Mouse (Mus musculus): ENCODE results near the gene Camsap3. TPM values are rescaled to one million over a fixed set of nuclear protein-coding genes. Genes with fewer than 3 reads are reported as not detected.

Gene Camsap3
- polyA plus RNA-seq, 1 experiment from 2014 or later, result 7.4 TPM

DNA sequence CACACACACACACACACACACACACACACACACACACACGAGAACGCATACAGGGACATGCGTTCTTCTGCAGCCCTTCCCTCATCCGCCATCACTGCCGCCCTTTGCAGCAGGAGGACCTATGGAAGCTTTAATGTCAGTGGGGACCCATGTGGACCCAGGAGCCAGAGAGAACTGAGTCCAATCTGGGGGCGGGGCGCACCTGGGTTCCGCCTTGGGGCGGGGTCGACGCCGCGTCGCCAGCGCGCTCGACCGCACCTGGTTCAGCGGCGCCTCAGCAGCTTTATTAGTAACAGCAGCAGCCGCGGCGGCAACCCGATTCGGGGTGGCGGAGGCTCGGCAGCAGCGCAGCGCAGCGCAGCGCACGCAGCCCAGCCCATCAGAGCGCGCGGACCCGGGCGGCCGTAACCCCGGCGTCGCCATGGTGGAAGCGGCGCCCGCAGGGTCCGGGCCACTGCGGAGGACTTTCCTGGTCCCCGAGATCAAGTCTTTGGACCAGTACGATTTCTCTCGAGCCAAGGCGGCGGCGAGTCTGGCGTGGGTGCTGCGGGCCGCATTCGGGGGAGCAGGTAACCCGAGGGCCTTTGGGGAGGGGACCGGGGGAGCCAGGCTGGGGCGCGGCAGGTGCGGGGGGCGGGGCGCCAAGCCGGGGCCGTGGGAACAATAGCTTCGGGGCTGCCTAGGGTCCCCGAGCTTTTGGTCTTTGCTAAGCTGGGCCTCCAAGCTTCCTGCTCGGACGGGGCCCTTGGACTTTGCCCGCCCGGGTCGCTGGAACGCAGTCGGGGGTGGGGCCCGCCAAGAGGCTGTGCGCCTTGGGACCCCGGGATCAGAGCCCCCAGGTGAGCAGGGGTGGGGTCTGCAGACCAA lies 531 bp downstream of the Camsap3 start:
- peaks cover 2% of the 10 kb centered on the region; the same call in 1 of the 2 replicates for H3K4me1 ChIP-seq (ENCODE audit: control insufficient read depth, insufficient read depth, low read length)
- 0 out of 2 replicates have a peak overlapping the region, but pooled peaks have one; percentile 21 for H3K27ac ChIP-seq (replicated peaks; ENCODE audit: low read depth, low read length)
- H3K27me3 ChIP-seq (ENCODE audit: control insufficient read depth, insufficient read depth, low read length), result no peaks in the 10 kb centered on the region; the same call in 1 of the 2 replicates
- DNase-seq (ENCODE audit: low spot score) (peak; percentile 81), ATAC-seq (ENCODE audit: insufficient number of reproducible peaks, low FRiP score, low TSS enrichment, low read depth) (peak; percentile 83)
- peak overlapping the region; percentile 74 for H3K4me3 ChIP-seq (ENCODE audit: low read depth, low read length)
- H3K4me2 ChIP-seq (ENCODE audit: low read depth, severe bottlenecking), result peak overlapping the region; percentile 95
- no peaks in the 10 kb centered on the region for H3K9me3 ChIP-seq (ENCODE audit: control insufficient read depth, low read length)
- WGBS, result under 1% methylated on average over 65 of the region's 77 CpGs
- H3K36me3 ChIP-seq (ENCODE audit: control insufficient read depth, insufficient read depth, low read length), result no peaks in the 10 kb centered on the region
- H3K9ac ChIP-seq (ENCODE audit: low read length), result peak overlapping the region; percentile 67

DNA sequence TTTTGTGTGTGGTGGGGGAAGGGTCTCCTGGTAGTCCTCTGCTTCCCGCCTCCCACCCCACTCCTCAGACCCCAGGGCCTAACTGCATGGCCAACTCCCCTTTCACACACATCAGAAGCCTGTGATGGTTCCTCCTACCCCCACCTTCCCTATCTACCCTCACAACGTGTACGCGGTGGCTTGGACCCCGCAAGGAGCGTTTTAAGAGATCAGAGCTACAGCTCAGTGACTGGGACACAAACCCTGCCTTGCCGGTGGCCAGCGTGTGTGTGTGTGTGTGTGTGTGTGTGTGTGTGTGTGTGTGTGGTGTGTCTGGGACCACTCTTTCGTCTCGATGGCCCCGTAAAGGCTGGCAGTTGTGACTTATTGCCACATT lies 1.2 kb downstream of the Camsap3 start:
- H3K4me1 ChIP-seq (ENCODE audit: control insufficient read depth, insufficient read depth, low read length), result peaks cover 2% of the 10 kb centered on the region; the same call in 1 of the 2 replicates
- WGBS, result 3% methylated on average over 11 of the region's 11 CpGs
- ATAC-seq (ENCODE audit: insufficient number of reproducible peaks, low FRiP score, low TSS enrichment, low read depth) (peak; percentile 27; the same call in 1 of the 2 replicates), DNase-seq (ENCODE audit: low spot score) (no peak)
- peak overlapping the region; percentile 67 for H3K9ac ChIP-seq (ENCODE audit: low read length)
- H3K4me2 ChIP-seq (ENCODE audit: low read depth, severe bottlenecking), result peak overlapping the region; percentile 95
- H3K4me3 ChIP-seq (ENCODE audit: low read depth, low read length), result peak overlapping the region; percentile 74
- no peaks in the 10 kb centered on the region for H3K9me3 ChIP-seq (ENCODE audit: control insufficient read depth, low read length)
- H3K36me3 ChIP-seq (ENCODE audit: control insufficient read depth, insufficient read depth, low read length), result no peaks in the 10 kb centered on the region
- H3K27me3 ChIP-seq (ENCODE audit: control insufficient read depth, insufficient read depth, low read length), result no peaks in the 10 kb centered on the region; the same call in 1 of the 2 replicates
- H3K27ac ChIP-seq (replicated peaks; ENCODE audit: low read depth, low read length), result no peak overlapping the region

- Histone ChIP-seq H3K36me3 (ENCODE audit: control insufficient read depth, insufficient read depth, low read length) (no peaks in the 10 kb centered on the region), H3K27ac (replicated peaks; ENCODE audit: low read depth, low read length) (no peak overlapping the region), H3K9me3 (ENCODE audit: control insufficient read depth, low read length) (no peaks in the 10 kb centered on the region), H3K4me2 (ENCODE audit: low read depth, severe bottlenecking) (no peak overlapping the region), H3K9ac (ENCODE audit: low read length) (no peak overlapping the region), H3K4me1 (ENCODE audit: control insufficient read depth, insufficient read depth, low read length) (no peaks in the 10 kb centered on the region), H3K4me3 (ENCODE audit: low read depth, low read length) (no peak overlapping the region), H3K27me3 (ENCODE audit: control insufficient read depth, insufficient read depth, low read length) (no peaks in the 10 kb centered on the region)
- ATAC-seq (ENCODE audit: insufficient number of reproducible peaks, low FRiP score, low TSS enrichment, low read depth) (no peak), DNase-seq (ENCODE audit: low spot score) (no peak)
- 72% methylated on average over 3 of the region's 3 CpGs for WGBS
These were observed 6.4 kb downstream of the Camsap3 start for GRCm38 (mm10) chr8:3593470-3593869.

DNA sequence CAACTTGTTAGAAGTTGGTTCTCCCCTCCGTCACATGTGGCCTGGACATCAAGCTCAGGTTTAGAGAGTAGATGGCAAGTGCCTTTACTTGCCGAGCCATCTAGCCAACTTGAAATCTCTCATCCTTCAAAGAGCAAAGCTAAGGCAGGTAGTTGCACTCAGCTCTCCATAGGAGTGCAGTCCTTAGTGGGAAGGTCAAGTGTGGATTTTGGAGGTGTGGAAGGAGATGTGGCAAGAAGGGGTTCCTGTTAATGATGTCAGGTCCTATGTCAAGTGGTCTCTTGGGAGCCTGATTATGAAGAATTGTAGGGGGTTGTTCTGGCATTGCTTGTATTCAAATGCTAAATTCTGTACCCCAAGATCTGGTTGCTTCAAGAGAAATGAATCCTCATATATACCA lies 7.4 kb downstream of the Camsap3 start:
- WGBS, result 85% methylated on average over 2 of the region's 2 CpGs
- H3K4me3 ChIP-seq (ENCODE audit: low read depth, low read length), result no peak overlapping the region
- DNase-seq (ENCODE audit: low spot score), result no peak

GRCm38 (mm10) chr8:3598054-3598453 lies 11.0 kb downstream of the Camsap3 start:
- Histone ChIP-seq H3K27me3 (ENCODE audit: control insufficient read depth, insufficient read depth, low read length) (no peaks in the 10 kb centered on the region), H3K9ac (ENCODE audit: low read length) (no peak overlapping the region), H3K4me3 (ENCODE audit: low read depth, low read length) (no peak overlapping the region), H3K36me3 (ENCODE audit: control insufficient read depth, insufficient read depth, low read length) (no peaks in the 10 kb centered on the region; the same call in 1 of the 2 replicates), H3K27ac (replicated peaks; ENCODE audit: low read depth, low read length) (no peak overlapping the region), H3K4me1 (ENCODE audit: control insufficient read depth, insufficient read depth, low read length) (no peaks in the 10 kb centered on the region), H3K9me3 (ENCODE audit: control insufficient read depth, low read length) (no peaks in the 10 kb centered on the region), H3K4me2 (ENCODE audit: low read depth, severe bottlenecking) (no peak overlapping the region)
- 74% methylated on average over 3 of the region's 3 CpGs for WGBS
- ATAC-seq (ENCODE audit: insufficient number of reproducible peaks, low FRiP score, low TSS enrichment, low read depth), result no peak
- DNase-seq (ENCODE audit: low spot score), result no peak

More for the DNA sequence above, 7.4 kb downstream of the Camsap3 start:
- Histone ChIP-seq H3K4me2 (ENCODE audit: low read depth, severe bottlenecking) (no peak overlapping the region), H3K9ac (ENCODE audit: low read length) (no peak overlapping the region), H3K27me3 (ENCODE audit: control insufficient read depth, insufficient read depth, low read length) (no peaks in the 10 kb centered on the region), H3K27ac (replicated peaks; ENCODE audit: low read depth, low read length) (no peak overlapping the region), H3K36me3 (ENCODE audit: control insufficient read depth, insufficient read depth, low read length) (no peaks in the 10 kb centered on the region), H3K9me3 (ENCODE audit: control insufficient read depth, low read length) (no peaks in the 10 kb centered on the region), H3K4me1 (ENCODE audit: control insufficient read depth, insufficient read depth, low read length) (no peaks in the 10 kb centered on the region)
- no peak for ATAC-seq (ENCODE audit: insufficient number of reproducible peaks, low FRiP score, low TSS enrichment, low read depth)

GRCm38 (mm10) chr8:3599219-3599618 lies 12.1 kb downstream of the Camsap3 start:
- Histone ChIP-seq H3K4me2 (ENCODE audit: low read depth, severe bottlenecking) (no peak overlapping the region), H3K27ac (replicated peaks; ENCODE audit: low read depth, low read length) (no peak overlapping the region), H3K9ac (ENCODE audit: low read length) (no peak overlapping the region), H3K4me3 (ENCODE audit: low read depth, low read length) (no peak overlapping the region), H3K4me1 (ENCODE audit: control insufficient read depth, insufficient read depth, low read length) (no peaks in the 10 kb centered on the region), H3K36me3 (ENCODE audit: control insufficient read depth, insufficient read depth, low read length) (no peaks in the 10 kb centered on the region; the same call in 1 of the 2 replicates), H3K9me3 (ENCODE audit: control insufficient read depth, low read length) (no peaks in the 10 kb centered on the region), H3K27me3 (ENCODE audit: control insufficient read depth, insufficient read depth, low read length) (no peaks in the 10 kb centered on the region)
- WGBS, result 80% methylated on average over 1 of the region's 1 CpGs
- DNase-seq (ENCODE audit: low spot score) (no peak), ATAC-seq (ENCODE audit: insufficient number of reproducible peaks, low FRiP score, low TSS enrichment, low read depth) (no peak)

GRCm38 (mm10) chr8:3600401-3600800 lies 13.3 kb downstream of the Camsap3 start:
- Histone ChIP-seq H3K36me3 (ENCODE audit: control insufficient read depth, insufficient read depth, low read length) (peaks cover 2% of the 10 kb centered on the region; the same call in 1 of the 2 replicates), H3K4me3 (ENCODE audit: low read depth, low read length) (no peak overlapping the region), H3K9ac (ENCODE audit: low read length) (no peak overlapping the region), H3K9me3 (ENCODE audit: control insufficient read depth, low read length) (no peaks in the 10 kb centered on the region), H3K27me3 (ENCODE audit: control insufficient read depth, insufficient read depth, low read length) (no peaks in the 10 kb centered on the region), H3K4me1 (ENCODE audit: control insufficient read depth, insufficient read depth, low read length) (no peaks in the 10 kb centered on the region), H3K4me2 (ENCODE audit: low read depth, severe bottlenecking) (no peak overlapping the region), H3K27ac (replicated peaks; ENCODE audit: low read depth, low read length) (no peak overlapping the region)
- no peak for ATAC-seq (ENCODE audit: insufficient number of reproducible peaks, low FRiP score, low TSS enrichment, low read depth)
- 87% methylated on average over 6 of the region's 6 CpGs for WGBS
- DNase-seq (ENCODE audit: low spot score), result no peak

DNA sequence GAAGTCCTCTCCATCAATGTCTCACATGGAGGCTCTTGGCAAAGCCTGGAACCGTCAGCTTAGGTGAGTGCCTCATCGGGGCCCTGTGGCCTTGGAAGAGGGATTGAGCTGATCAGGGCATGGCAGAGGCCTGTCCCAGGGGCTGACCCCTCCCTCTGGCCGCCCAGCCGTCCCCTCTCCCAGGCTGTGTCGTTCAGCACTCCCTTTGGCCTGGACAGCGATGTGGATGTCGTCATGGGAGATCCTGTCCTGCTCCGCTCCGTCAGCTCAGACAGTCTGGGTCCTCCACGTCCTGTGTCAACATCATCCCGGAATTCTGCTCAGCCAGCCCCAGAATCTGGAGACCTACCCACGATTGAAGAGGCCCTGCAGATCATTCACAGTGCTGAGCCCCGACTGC lies 16.3 kb downstream of the Camsap3 start:
- H3K36me3 ChIP-seq (ENCODE audit: control insufficient read depth, insufficient read depth, low read length), result peaks cover 4% of the 10 kb centered on the region; the same call in 1 of the 2 replicates
- H3K4me1 ChIP-seq (ENCODE audit: control insufficient read depth, insufficient read depth, low read length), result no peaks in the 10 kb centered on the region
- H3K4me3 ChIP-seq (ENCODE audit: low read depth, low read length), result no peak overlapping the region
- no peak for ATAC-seq (ENCODE audit: insufficient number of reproducible peaks, low FRiP score, low TSS enrichment, low read depth)
- no peaks in the 10 kb centered on the region for H3K9me3 ChIP-seq (ENCODE audit: control insufficient read depth, low read length)
- H3K4me2 ChIP-seq (ENCODE audit: low read depth, severe bottlenecking), result no peak overlapping the region
- no peak overlapping the region for H3K27ac ChIP-seq (replicated peaks; ENCODE audit: low read depth, low read length)
- WGBS, result 81% methylated on average over 13 of the region's 13 CpGs
- DNase-seq (ENCODE audit: low spot score), result no peak
- no peaks in the 10 kb centered on the region for H3K27me3 ChIP-seq (ENCODE audit: control insufficient read depth, insufficient read depth, low read length)
- H3K9ac ChIP-seq (ENCODE audit: low read length), result no peak overlapping the region

All from limb, embryonic 11.5 days (tissue).